25 mouse cellular contexts compared by ENCODE assay signal in the genomic region with DNA sequence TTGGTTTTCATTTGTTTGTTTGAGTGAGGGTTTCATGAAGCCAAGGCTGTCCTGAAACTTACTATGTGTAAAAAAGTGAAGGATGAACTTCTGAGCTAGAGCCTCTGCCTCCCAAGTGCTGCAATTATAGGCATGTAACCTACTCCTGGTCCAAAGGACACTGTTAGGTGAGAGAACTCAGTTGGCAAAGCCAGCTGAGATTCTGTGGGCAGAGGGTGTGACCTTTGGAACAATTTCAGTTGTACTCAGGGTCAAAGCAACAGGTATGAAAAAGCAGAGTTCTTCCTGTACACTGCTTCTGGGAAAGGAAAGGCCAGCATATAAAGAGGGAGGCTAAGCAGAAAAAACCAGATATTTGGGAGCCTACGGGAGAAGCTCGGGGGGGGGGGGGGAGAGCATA. TPM values are rescaled to one million over a fixed set of nuclear protein-coding genes. Genes with fewer than 3 reads are reported as not detected.
DNase-seq lines count a peak whose midpoint lies in the region; ATAC-seq and TF ChIP-seq lines count a peak whose summit lies in the region.
"Had no signal": no experiment of that assay in that cellular context is flagged by ENCODE, and none has a peak within 500 bp of the region (broad histone marks: within the 10 kb centered on the region; RNA-seq: fewer than 3 reads in every experiment).

No protein-coding gene starts in this region.

- peak; percentile 74 to 87 for DNase-seq in kidney, adult 8-10 months
- DNase-seq in kidney, postnatal 14 days: peak; percentile 74
- DNase-seq in left cerebral cortex, adult 8-10 months (ENCODE audit: low spot score in 2 of 2): no peak
- DNase-seq: adrenal gland, postnatal 14 days; cerebellum, adult 11-12 months; cerebellum, adult 9-11 months; cerebellum, postnatal 36 days; gastrocnemius, postnatal 36 days; heart, adult 18-20 months; heart, postnatal 10 days had no signal

- no peak overlapping the region for H3K4me2 ChIP-seq in intestine, embryonic 16.5 days (ENCODE audit: low read depth, low read length)
- no peak overlapping the region for H3K4me2 ChIP-seq in intestine, embryonic 15.5 days (replicated peaks)
- no peak overlapping the region for H3K4me2 ChIP-seq in kidney, embryonic 16.5 days (replicated peaks; ENCODE audit: low read depth, low read length)
- no peak overlapping the region for H3K4me2 ChIP-seq in intestine, postnatal 0 days (replicated peaks; ENCODE audit: low read depth)
- H3K4me2 ChIP-seq: hindbrain, embryonic 13.5 days had no signal

- H3K9me3 ChIP-seq in intestine, embryonic 16.5 days (ENCODE audit: control insufficient read depth, low read length): no peaks in the 10 kb centered on the region
- no peaks in the 10 kb centered on the region for H3K9me3 ChIP-seq in intestine, embryonic 15.5 days
- H3K9me3 ChIP-seq in kidney, embryonic 16.5 days (ENCODE audit: low read length): no peaks in the 10 kb centered on the region
- H3K9me3 ChIP-seq in intestine, postnatal 0 days (ENCODE audit: control insufficient read depth): no peaks in the 10 kb centered on the region
- H3K9me3 ChIP-seq: embryonic facial prominence, embryonic 10.5 days; forebrain, embryonic 10.5 days; heart, embryonic 10.5 days; hindbrain, embryonic 13.5 days had no signal

- peak; percentile 21; the same call in 1 of the 2 replicates for ATAC-seq in intestine, embryonic 16.5 days
- ATAC-seq in intestine, embryonic 15.5 days: no peak
- no peak for ATAC-seq in kidney, embryonic 16.5 days (ENCODE audit: low FRiP score, low TSS enrichment)
- peak; percentile 51 for ATAC-seq in intestine, postnatal 0 days
- ATAC-seq in erythroblast, adult 5-6 weeks (replicated peaks; ENCODE audit: low FRiP score, poor library complexity, severe bottlenecking): no peak
- ATAC-seq: activated CD4-positive, CD25-positive, alpha-beta regulatory T cell, adult 4 months; forebrain, embryonic 14.5 days; Patski had no signal

- H3K4me1 ChIP-seq in intestine, embryonic 16.5 days (ENCODE audit: control insufficient read depth, insufficient read depth, low read length): peaks cover 5% of the 10 kb centered on the region
- peaks cover 10% of the 10 kb centered on the region; the same call in 1 of the 2 replicates for H3K4me1 ChIP-seq in intestine, embryonic 15.5 days (replicated peaks)
- peaks cover 14% of the 10 kb centered on the region for H3K4me1 ChIP-seq in kidney, embryonic 16.5 days (ENCODE audit: insufficient read depth, low read length)
- peaks cover 4% of the 10 kb centered on the region; the same call in 1 of the 2 replicates for H3K4me1 ChIP-seq in intestine, postnatal 0 days (replicated peaks; ENCODE audit: control insufficient read depth, insufficient read depth, low read length)

- H3K4me3 ChIP-seq in intestine, embryonic 16.5 days (ENCODE audit: low read length): no peak overlapping the region
- no peak overlapping the region for H3K4me3 ChIP-seq in intestine, embryonic 15.5 days (replicated peaks)
- no peak overlapping the region for H3K4me3 ChIP-seq in kidney, embryonic 16.5 days (ENCODE audit: low read length)
- H3K4me3 ChIP-seq in intestine, postnatal 0 days (ENCODE audit: low read depth, low read length): no peak overlapping the region
- H3K4me3 ChIP-seq: embryonic facial prominence, embryonic 10.5 days; erythroblast, embryonic 14.5 days; forebrain, embryonic 10.5 days; heart, embryonic 10.5 days; hindbrain, embryonic 13.5 days had no signal

- H3K36me3 ChIP-seq in intestine, embryonic 16.5 days (ENCODE audit: control insufficient read depth, insufficient read depth, low read length): no peaks in the 10 kb centered on the region
- H3K36me3 ChIP-seq in intestine, embryonic 15.5 days: no peaks in the 10 kb centered on the region
- no peaks in the 10 kb centered on the region for H3K36me3 ChIP-seq in kidney, embryonic 16.5 days (ENCODE audit: insufficient read depth, low read length)
- H3K36me3 ChIP-seq in intestine, postnatal 0 days (ENCODE audit: control insufficient read depth, insufficient read depth): no peaks in the 10 kb centered on the region
- H3K36me3 ChIP-seq: embryonic facial prominence, embryonic 10.5 days; forebrain, embryonic 10.5 days; heart, embryonic 10.5 days; hindbrain, embryonic 13.5 days had no signal

- TF ChIP-seq CTCF in intestine, postnatal 0 days (IDR thresholded peaks at IDR 0.05; ENCODE audit: low read depth): no peak

- H3K9ac ChIP-seq in intestine, embryonic 16.5 days (ENCODE audit: low read depth, low read length): no peak overlapping the region
- no peak overlapping the region for H3K9ac ChIP-seq in intestine, embryonic 15.5 days
- H3K9ac ChIP-seq in kidney, embryonic 16.5 days (replicated peaks; ENCODE audit: low read length): no peak overlapping the region
- H3K9ac ChIP-seq in intestine, postnatal 0 days (ENCODE audit: low read depth, low read length): no peak overlapping the region
- H3K9ac ChIP-seq: hindbrain, embryonic 13.5 days had no signal

- 0 out of 2 replicates have a peak overlapping the region, but pooled peaks have one; percentile 19 for H3K27ac ChIP-seq in intestine, embryonic 16.5 days (ENCODE audit: low read length)
- H3K27ac ChIP-seq in intestine, embryonic 15.5 days: no peak overlapping the region
- H3K27ac ChIP-seq in kidney, embryonic 16.5 days (ENCODE audit: low read length): no peak overlapping the region
- H3K27ac ChIP-seq in intestine, postnatal 0 days (ENCODE audit: low read depth, low read length): peak overlapping the region; percentile 41; the same call in 1 of the 2 replicates
- H3K27ac ChIP-seq: embryonic facial prominence, embryonic 10.5 days; forebrain, embryonic 10.5 days; heart, embryonic 10.5 days; hindbrain, embryonic 13.5 days had no signal

- WGBS in intestine, embryonic 16.5 days: 56% methylated on average over 2 of the region's 2 CpGs
- 54% methylated on average over 2 of the region's 2 CpGs for WGBS in intestine, embryonic 15.5 days
- WGBS in kidney, embryonic 16.5 days: 56% methylated on average over 2 of the region's 2 CpGs
- WGBS in intestine, postnatal 0 days: 27% methylated on average over 2 of the region's 2 CpGs

- no peaks in the 10 kb centered on the region for H3K27me3 ChIP-seq in intestine, embryonic 16.5 days (replicated peaks; ENCODE audit: control insufficient read depth, insufficient read depth, low read length)
- H3K27me3 ChIP-seq in intestine, embryonic 15.5 days (replicated peaks): no peaks in the 10 kb centered on the region
- H3K27me3 ChIP-seq in kidney, embryonic 16.5 days (ENCODE audit: insufficient read depth, low read length): no peaks in the 10 kb centered on the region
- no peaks in the 10 kb centered on the region for H3K27me3 ChIP-seq in intestine, postnatal 0 days (replicated peaks; ENCODE audit: control insufficient read depth, insufficient read depth, low read length)
- H3K27me3 ChIP-seq: hindbrain, embryonic 13.5 days; Patski had no signal

RNA-seq across cellular contexts. Expression of a gene that starts 2.4 kb away (rescaled TPM):
- 0.76 and 1.1 TPM in 2 replicates for polyA plus RNA-seq in intestine, embryonic 16.5 days (2015; fragmentation: Nextera tagmentation; extraction: Ambion mirVana)
- polyA plus RNA-seq in intestine, embryonic 15.5 days (2015; fragmentation: Nextera tagmentation; extraction: Ambion mirVana): 0.88 and 0.90 TPM in 2 replicates
- polyA plus RNA-seq in kidney, embryonic 16.5 days (2015; fragmentation: Nextera tagmentation; extraction: Ambion mirVana): 1.4 and 1.6 TPM in 2 replicates
- polyA plus RNA-seq in intestine, postnatal 0 days (2015; fragmentation: Nextera tagmentation; extraction: Ambion mirVana): 0.80 and 0.81 TPM in 2 replicates
- 10 to 100 TPM; 12.4 to 16.4 (median 14.4) TPM for total RNA-seq in left cerebral cortex, adult 8-10 months (2022)
- total RNA-seq in erythroblast, adult 5-6 weeks (2015; ENCODE audit: low replicate concordance): 0.58 and 1.0 TPM in 2 replicates
- 0.28 and 0.85 TPM in 2 replicates for total RNA-seq in erythroblast, adult 5-6 weeks (2017; ENCODE audit: low replicate concordance)
- total RNA-seq: gastrocnemius, adult 8-10 months; MEL had no signal
- polyA plus RNA-seq: erythroblast, embryonic 14.5 days had no signal

RNA-seq across cellular contexts. Expression of a gene that starts 2.5 kb away (rescaled TPM):
- 17.3 and 19.1 TPM in 2 replicates for polyA plus RNA-seq in intestine, embryonic 16.5 days (2015; fragmentation: Nextera tagmentation; extraction: Ambion mirVana)
- 17.4 and 19.6 TPM in 2 replicates for polyA plus RNA-seq in intestine, embryonic 15.5 days (2015; fragmentation: Nextera tagmentation; extraction: Ambion mirVana)
- 23.5 and 27.6 TPM in 2 replicates for polyA plus RNA-seq in kidney, embryonic 16.5 days (2015; fragmentation: Nextera tagmentation; extraction: Ambion mirVana)
- polyA plus RNA-seq in intestine, postnatal 0 days (2015; fragmentation: Nextera tagmentation; extraction: Ambion mirVana): 27.7 and 30.5 TPM in 2 replicates
- total RNA-seq in left cerebral cortex, adult 8-10 months (2022): 100 to 1,000 TPM; 223 to 274 (median 244) TPM
- 4.6 and 8.1 TPM in 2 replicates for total RNA-seq in erythroblast, adult 5-6 weeks (2015; ENCODE audit: low replicate concordance)
- total RNA-seq in erythroblast, adult 5-6 weeks (2017; ENCODE audit: low replicate concordance): 1.4 and 9.6 TPM in 2 replicates
- total RNA-seq: MEL had no signal

Comparison
In these comparisons a context has a peak if more than half of its experiments do, and no peak if none do; other contexts are left out.
1. ATAC-seq: peak in intestine, embryonic 16.5 days (single experiment) and intestine, postnatal 0 days (single experiment); none in intestine, embryonic 15.5 days (single experiment), kidney, embryonic 16.5 days (single experiment) and erythroblast, adult 5-6 weeks (single experiment).
2. H3K27ac ChIP-seq: peak in intestine, embryonic 16.5 days (single experiment) and intestine, postnatal 0 days (single experiment); none in intestine, embryonic 15.5 days (single experiment) and kidney, embryonic 16.5 days (single experiment).
3. DNase-seq: peak in kidney, adult 8-10 months (2 of 2) and kidney, postnatal 14 days (single experiment); none in left cerebral cortex, adult 8-10 months (0 of 2).